Mouse (Mus musculus) megakaryocyte, embryonic 14.5 days (primary cell): ENCODE measurements around the gene Fgfr2. TPM values are rescaled to one million over a fixed set of nuclear protein-coding genes. Genes with fewer than 3 reads are reported as not detected.
A peak's percentile ranks its signal among the peaks of the same experiment; 100 is the strongest.

Experiments used
- H3K27me3 ChIP-seq: replicated peaks from 2 replicates; pipeline ENCODE3; 2012; ENCODE audit warnings: inconsistent platforms
- H3K36me3 ChIP-seq: replicated peaks from 2 replicates; pipeline ENCODE3; 2012; ENCODE audit warnings: low read length, inconsistent platforms, mixed read lengths
- H3K4me1 ChIP-seq: 2 replicates; pipeline ENCODE4 v1.6.1; 2012; ENCODE audit warnings: inconsistent platforms
- H3K4me3 ChIP-seq: replicated peaks from 2 replicates; pipeline ENCODE3; 2012; ENCODE audit warnings: moderate library complexity, mild to moderate bottlenecking, inconsistent platforms
- H3K9me3 ChIP-seq: 2 replicates; pipeline ENCODE4 v1.6.1; 2012; ENCODE audit warnings: inconsistent platforms
- FLI1 ChIP-seq: IDR thresholded peaks from 2 replicates; pipeline ENCODE4 v1.6.1; 2012; ENCODE audit warnings: low read length, inconsistent platforms, mixed read lengths
- GATA1 ChIP-seq: IDR thresholded peaks from 3 replicates; pipeline ENCODE4 v1.6.1; 2012; ENCODE audit warnings: mixed read lengths, low read length, inconsistent platforms, borderline replicate concordance
- polyA plus RNA-seq: library from polyadenylated mRNA; stranded (reverse); fragments of >175 nt; gene quantifications from 2 replicates; pipeline ENCODE4 v1.2.3, GENCODE M21; 2012; ENCODE audit warnings: low replicate concordance; ENCODE audit not compliant: insufficient read depth

Fgfr2 gene
- polyA plus RNA-seq, 1 experiment: 0.45 TPM

- Histone ChIP-seq H3K36me3 (peaks cover 72% of the 10 kb centered on the region), H3K4me1 (peaks cover 97% of the 10 kb centered on the region), H3K9me3 (no peaks in the 10 kb centered on the region), H3K27me3 (no peaks in the 10 kb centered on the region), H3K4me3 (no peak overlapping the region)
- no peak for TF ChIP-seq GATA1
- no peak for TF ChIP-seq FLI1
Observed at GRCm38 (mm10) chr7:132788826-132789225, 334.3 kb downstream of the Fgfr2 start.

GRCm38 (mm10) chr7:132787496-132788190 lies 335.5 kb downstream of the Fgfr2 start:
- H3K36me3 ChIP-seq: peaks cover 67% of the 10 kb centered on the region
- no peaks in the 10 kb centered on the region for H3K27me3 ChIP-seq
- no peaks in the 10 kb centered on the region for H3K9me3 ChIP-seq
- peaks cover 92% of the 10 kb centered on the region for H3K4me1 ChIP-seq
- TF ChIP-seq FLI1: no peak
- no peak for TF ChIP-seq GATA1
- peak overlapping the region; percentile 24 for H3K4me3 ChIP-seq

- H3K9me3 ChIP-seq: no peaks in the 10 kb centered on the region
- H3K27me3 ChIP-seq: no peaks in the 10 kb centered on the region
- H3K4me3 ChIP-seq: peak overlapping the region; percentile 73
- TF ChIP-seq FLI1 (no peak), GATA1 (no peak)
- H3K36me3 ChIP-seq: peaks cover 63% of the 10 kb centered on the region
- peaks cover 90% of the 10 kb centered on the region for H3K4me1 ChIP-seq
Observed at GRCm38 (mm10) chr7:132787022-132787421, 336.1 kb downstream of the Fgfr2 start.

GRCm38 (mm10) chr7:132786522-132786921 lies 336.6 kb downstream of the Fgfr2 start:
- peaks cover 63% of the 10 kb centered on the region for H3K36me3 ChIP-seq
- no peaks in the 10 kb centered on the region for H3K9me3 ChIP-seq
- H3K4me1 ChIP-seq: peaks cover 90% of the 10 kb centered on the region
- H3K27me3 ChIP-seq: no peaks in the 10 kb centered on the region
- TF ChIP-seq GATA1: no peak
- no peak for TF ChIP-seq FLI1
- H3K4me3 ChIP-seq: peak overlapping the region; percentile 73

- Histone ChIP-seq H3K9me3 (no peaks in the 10 kb centered on the region), H3K27me3 (no peaks in the 10 kb centered on the region), H3K4me3 (no peak overlapping the region), H3K36me3 (peaks cover 64% of the 10 kb centered on the region), H3K4me1 (peaks cover 90% of the 10 kb centered on the region)
- no peak for TF ChIP-seq GATA1
- no peak for TF ChIP-seq FLI1
Observed at GRCm38 (mm10) chr7:132786011-132786410, 337.1 kb downstream of the Fgfr2 start.

- H3K9me3 ChIP-seq: no peaks in the 10 kb centered on the region
- TF ChIP-seq FLI1 (no peak), GATA1 (no peak)
- H3K36me3 ChIP-seq: peaks cover 67% of the 10 kb centered on the region
- H3K27me3 ChIP-seq: no peaks in the 10 kb centered on the region
- peaks cover 91% of the 10 kb centered on the region for H3K4me1 ChIP-seq
- H3K4me3 ChIP-seq: no peak overlapping the region
Observed at GRCm38 (mm10) chr7:132784101-132784500, 339.0 kb downstream of the Fgfr2 start.

GRCm38 (mm10) chr7:132781850-132782249 lies 341.3 kb downstream of the Fgfr2 start:
- peaks cover 91% of the 10 kb centered on the region for H3K4me1 ChIP-seq
- TF ChIP-seq FLI1 (no peak), GATA1 (no peak)
- H3K27me3 ChIP-seq: no peaks in the 10 kb centered on the region
- H3K36me3 ChIP-seq: peaks cover 74% of the 10 kb centered on the region
- H3K9me3 ChIP-seq: no peaks in the 10 kb centered on the region
- H3K4me3 ChIP-seq: no peak overlapping the region

GRCm38 (mm10) chr7:132781130-132781814 lies 341.9 kb downstream of the Fgfr2 start:
- no peak for TF ChIP-seq GATA1
- no peak for TF ChIP-seq FLI1
- peaks cover 91% of the 10 kb centered on the region for H3K4me1 ChIP-seq
- H3K36me3 ChIP-seq: peaks cover 79% of the 10 kb centered on the region
- H3K9me3 ChIP-seq: no peaks in the 10 kb centered on the region
- no peak overlapping the region for H3K4me3 ChIP-seq
- no peaks in the 10 kb centered on the region for H3K27me3 ChIP-seq

GRCm38 (mm10) chr7:132780611-132781010 lies 342.5 kb downstream of the Fgfr2 start:
- Histone ChIP-seq H3K4me1 (peaks cover 91% of the 10 kb centered on the region), H3K36me3 (peaks cover 83% of the 10 kb centered on the region), H3K27me3 (no peaks in the 10 kb centered on the region), H3K4me3 (no peak overlapping the region), H3K9me3 (no peaks in the 10 kb centered on the region)
- TF ChIP-seq GATA1: no peak
- no peak for TF ChIP-seq FLI1

- H3K9me3 ChIP-seq: no peaks in the 10 kb centered on the region
- H3K36me3 ChIP-seq: peaks cover 87% of the 10 kb centered on the region
- no peaks in the 10 kb centered on the region for H3K27me3 ChIP-seq
- H3K4me3 ChIP-seq: no peak overlapping the region
- peaks cover 91% of the 10 kb centered on the region for H3K4me1 ChIP-seq
- TF ChIP-seq FLI1 (no peak), GATA1 (no peak)
Observed at GRCm38 (mm10) chr7:132778630-132779029, 344.5 kb downstream of the Fgfr2 start.
